ENCODE assay signal across 8 mouse cellular contexts in the genomic region with DNA sequence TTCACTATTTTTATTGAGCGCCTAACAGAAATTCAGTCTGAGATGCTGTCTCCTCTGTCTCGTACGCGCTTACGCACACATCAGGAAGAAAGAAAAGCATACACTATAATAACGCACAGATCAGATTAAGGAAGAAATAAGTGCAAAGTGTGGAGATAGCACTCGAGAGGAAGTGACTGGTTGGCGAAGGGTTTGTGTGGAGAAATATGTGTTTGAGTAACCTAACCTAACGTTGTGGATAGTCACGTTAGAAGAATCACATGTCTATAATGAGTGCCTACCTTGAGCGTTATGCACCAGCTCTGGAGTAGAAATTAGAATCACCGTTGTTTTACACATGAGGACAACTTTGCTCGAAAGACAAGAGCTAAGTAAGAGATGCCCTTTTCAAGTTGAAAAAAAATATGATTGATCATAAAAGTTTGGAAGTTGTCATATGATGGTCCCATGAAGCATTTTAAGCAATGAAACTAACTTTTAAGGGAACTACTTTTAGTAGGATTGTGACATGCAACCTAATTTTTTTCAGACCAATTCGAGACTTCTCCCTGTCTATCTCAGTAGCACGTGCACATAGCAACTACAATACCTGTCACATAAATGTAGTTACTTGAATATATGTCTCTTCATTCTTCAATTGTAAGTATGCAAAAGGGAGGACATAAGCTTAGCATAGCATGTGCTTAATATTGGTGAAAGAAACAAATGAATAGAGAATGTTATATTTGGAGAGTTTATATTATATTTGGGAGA. TPM values are rescaled to one million over a fixed set of nuclear protein-coding genes. Genes with fewer than 3 reads are reported as not detected.
DNase-seq lines count a peak whose midpoint lies in the region; ATAC-seq and TF ChIP-seq lines count a peak whose summit lies in the region.

No protein-coding gene starts in this region.

- peak overlapping the region; percentile 78 for H3K4me3 ChIP-seq in lung, embryonic 16.5 days (ENCODE audit: low read length)
- H3K4me3 ChIP-seq in embryonic facial prominence, embryonic 15.5 days (replicated peaks): peak overlapping the region; percentile 58
- H3K4me3 ChIP-seq in limb, embryonic 14.5 days (replicated peaks; ENCODE audit: low read length): peak overlapping the region; percentile 64
- peak overlapping the region; percentile 62 for H3K4me3 ChIP-seq in stomach, embryonic 15.5 days (replicated peaks)
- H3K4me3 ChIP-seq in left cerebral cortex, adult 2 months: no peak overlapping the region

- peak overlapping the region; percentile 74 for H3K9ac ChIP-seq in lung, embryonic 16.5 days (ENCODE audit: low read length)
- peak overlapping the region; percentile 51 for H3K9ac ChIP-seq in embryonic facial prominence, embryonic 15.5 days
- H3K9ac ChIP-seq in limb, embryonic 14.5 days (ENCODE audit: low read depth, low read length, severe bottlenecking): peak overlapping the region; percentile 59
- H3K9ac ChIP-seq in stomach, embryonic 15.5 days: peak overlapping the region; percentile 42; the same call in 1 of the 2 replicates

- intact Hi-C loops in left cerebral cortex, adult 2 months (cut with DNase I): no loop called here

- no peak for ATAC-seq in lung, embryonic 16.5 days (ENCODE audit: low read depth)
- no peak for ATAC-seq in embryonic facial prominence, embryonic 15.5 days (ENCODE audit: insufficient number of reproducible peaks, low FRiP score, low TSS enrichment, low read depth)
- ATAC-seq in limb, embryonic 14.5 days (ENCODE audit: low FRiP score, low read depth): no peak
- ATAC-seq in stomach, embryonic 15.5 days (ENCODE audit: insufficient read depth, low FRiP score, low read depth): no peak

- H3K27ac ChIP-seq in lung, embryonic 16.5 days (ENCODE audit: low read length): no peak overlapping the region
- H3K27ac ChIP-seq in embryonic facial prominence, embryonic 15.5 days (replicated peaks): no peak overlapping the region
- H3K27ac ChIP-seq in limb, embryonic 14.5 days (replicated peaks; ENCODE audit: low read depth, low read length): no peak overlapping the region
- H3K27ac ChIP-seq in stomach, embryonic 15.5 days: no peak overlapping the region
- no peak overlapping the region for H3K27ac ChIP-seq in left cerebral cortex, adult 2 months

- WGBS in lung, embryonic 16.5 days: 10% methylated on average over 15 of the region's 15 CpGs
- WGBS in embryonic facial prominence, embryonic 15.5 days: 12% methylated on average over 15 of the region's 15 CpGs
- 15% methylated on average over 15 of the region's 15 CpGs for WGBS in limb, embryonic 14.5 days
- 13% methylated on average over 15 of the region's 15 CpGs for WGBS in stomach, embryonic 15.5 days

- H3K9me3 ChIP-seq in lung, embryonic 16.5 days (ENCODE audit: control insufficient read depth, low read length): no peaks in the 10 kb centered on the region
- no peaks in the 10 kb centered on the region for H3K9me3 ChIP-seq in embryonic facial prominence, embryonic 15.5 days (replicated peaks)
- H3K9me3 ChIP-seq in limb, embryonic 14.5 days (ENCODE audit: control insufficient read depth, low read length): no peaks in the 10 kb centered on the region
- H3K9me3 ChIP-seq in stomach, embryonic 15.5 days: no peaks in the 10 kb centered on the region

- H3K36me3 ChIP-seq in lung, embryonic 16.5 days (ENCODE audit: control insufficient read depth, insufficient read depth, low read length): no peaks in the 10 kb centered on the region; the same call in 1 of the 2 replicates
- H3K36me3 ChIP-seq in embryonic facial prominence, embryonic 15.5 days: no peaks in the 10 kb centered on the region
- no peaks in the 10 kb centered on the region for H3K36me3 ChIP-seq in limb, embryonic 14.5 days (ENCODE audit: control insufficient read depth, insufficient read depth, low read length)
- no peaks in the 10 kb centered on the region for H3K36me3 ChIP-seq in stomach, embryonic 15.5 days

- peak overlapping the region; percentile 84 for H3K4me2 ChIP-seq in lung, embryonic 16.5 days (ENCODE audit: low read depth, low read length)
- peak overlapping the region; percentile 69 for H3K4me2 ChIP-seq in embryonic facial prominence, embryonic 15.5 days (replicated peaks)
- peak overlapping the region; percentile 81 for H3K4me2 ChIP-seq in limb, embryonic 14.5 days (replicated peaks; ENCODE audit: low read depth, low read length, severe bottlenecking)
- H3K4me2 ChIP-seq in stomach, embryonic 15.5 days: peak overlapping the region; percentile 89

- TF ChIP-seq POLR2A in limb, embryonic 14.5 days (IDR thresholded peaks at IDR 0.05; ENCODE audit: borderline replicate concordance, extremely low read depth, insufficient read depth, insufficient read length): no peak

- H3K27me3 ChIP-seq in lung, embryonic 16.5 days (ENCODE audit: control insufficient read depth, insufficient read depth, low read depth, low read length): no peaks in the 10 kb centered on the region
- H3K27me3 ChIP-seq in embryonic facial prominence, embryonic 15.5 days: no peaks in the 10 kb centered on the region
- H3K27me3 ChIP-seq in limb, embryonic 14.5 days (ENCODE audit: control insufficient read depth, insufficient read depth, low read length): no peaks in the 10 kb centered on the region
- no peaks in the 10 kb centered on the region for H3K27me3 ChIP-seq in stomach, embryonic 15.5 days (replicated peaks)

- TF ChIP-seq CTCF in left cerebral cortex, adult 2 months (IDR thresholded peaks at IDR 0.05): no peak

- DNase-seq in lung, adult 18-20 months: no peak
- no peak for DNase-seq in limb, embryonic 14.5 days (ENCODE audit: low spot score)
- DNase-seq in layer of hippocampus, postnatal 36 days: no peak
- no peak for DNase-seq in layer of hippocampus, adult 11-12 months (ENCODE audit: low spot score)
- no peak for DNase-seq in left cerebral cortex, adult 2 months (ENCODE audit: extremely low spot score in 1 of 2, low spot score in 2 of 2)

- peaks cover 9% of the 10 kb centered on the region for H3K4me1 ChIP-seq in lung, embryonic 16.5 days (replicated peaks; ENCODE audit: control insufficient read depth, insufficient read depth, low read length)
- peaks cover 19% of the 10 kb centered on the region for H3K4me1 ChIP-seq in embryonic facial prominence, embryonic 15.5 days
- H3K4me1 ChIP-seq in limb, embryonic 14.5 days (ENCODE audit: control insufficient read depth, insufficient read depth, low read length): peaks cover 6% of the 10 kb centered on the region; the same call in 1 of the 2 replicates
- peaks cover 9% of the 10 kb centered on the region; the same call in 1 of the 2 replicates for H3K4me1 ChIP-seq in stomach, embryonic 15.5 days

RNA-seq across cellular contexts. Expression of a gene that starts 1.0 kb away (rescaled TPM):
- 7.6 and 8.8 TPM in 2 replicates for polyA plus RNA-seq in lung, embryonic 16.5 days (2015; fragmentation: Nextera tagmentation; extraction: Ambion mirVana)
- 6.3 and 7.3 TPM in 2 replicates for polyA plus RNA-seq in embryonic facial prominence, embryonic 15.5 days (2015; fragmentation: Nextera tagmentation; extraction: Ambion mirVana)
- 2.7 and 3.2 TPM in 2 replicates for polyA plus RNA-seq in limb, embryonic 14.5 days (2012; rRNA removed)
- polyA plus RNA-seq in limb, embryonic 14.5 days (2014; fragmentation: Nextera tagmentation; extraction: Ambion mirVana): 5.7 and 6.5 TPM in 2 replicates
- 8.3 and 8.7 TPM in 2 replicates for polyA plus RNA-seq in stomach, embryonic 15.5 days (2015; fragmentation: Nextera tagmentation; extraction: Ambion mirVana)
- under 1 TPM; 0.17 to 0.18 TPM for total RNA-seq in layer of hippocampus, postnatal 36 days (2021)
- under 1 TPM in 1 of 2 experiments, not detected in 1; 0.36 TPM for total RNA-seq in left cerebral cortex, adult 2 months (2021)

RNA-seq across cellular contexts. Expression of a gene that starts 2.0 kb away (rescaled TPM):
- 12.1 and 13.7 TPM in 2 replicates for polyA plus RNA-seq in lung, embryonic 16.5 days (2015; fragmentation: Nextera tagmentation; extraction: Ambion mirVana)
- 11.6 and 14.7 TPM in 2 replicates for polyA plus RNA-seq in embryonic facial prominence, embryonic 15.5 days (2015; fragmentation: Nextera tagmentation; extraction: Ambion mirVana)
- 29.7 and 32.2 TPM in 2 replicates for polyA plus RNA-seq in limb, embryonic 14.5 days (2012; rRNA removed)
- polyA plus RNA-seq in limb, embryonic 14.5 days (2014; fragmentation: Nextera tagmentation; extraction: Ambion mirVana): 16.8 and 20.3 TPM in 2 replicates
- polyA plus RNA-seq in stomach, embryonic 15.5 days (2015; fragmentation: Nextera tagmentation; extraction: Ambion mirVana): 12.0 and 14.1 TPM in 2 replicates
- total RNA-seq in layer of hippocampus, postnatal 36 days (2021): 10 to 100 TPM; 32.2 to 34.6 TPM
- total RNA-seq in left cerebral cortex, adult 2 months (2021): 10 to 100 TPM; 29.0 to 31.5 TPM
